ENCODE assay signal across 20 mouse cellular contexts in the genomic region with DNA sequence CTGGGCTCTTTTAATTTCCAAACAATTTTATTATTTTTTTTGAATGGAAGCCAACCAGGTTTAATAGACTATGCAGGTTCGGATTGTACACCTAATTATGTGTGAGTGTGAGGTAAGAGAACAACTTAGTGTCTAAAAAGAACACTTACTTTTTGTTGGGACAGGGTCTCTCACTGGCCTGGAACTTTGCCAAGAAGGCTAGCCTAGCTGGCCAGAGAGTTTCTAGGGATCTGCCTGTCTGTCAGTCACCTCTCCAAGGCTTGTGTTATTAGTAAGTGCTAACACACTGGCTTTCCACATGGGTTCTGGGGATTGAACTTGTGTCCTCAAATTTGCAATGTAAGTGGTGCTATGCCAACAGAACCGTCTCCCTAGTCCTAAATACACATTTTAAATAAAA.
A peak's percentile ranks its signal among the peaks of the same experiment; 100 is the strongest.
DNase-seq lines count a peak whose midpoint lies in the region; ATAC-seq and TF ChIP-seq lines count a peak whose summit lies in the region.
"Had no signal": no experiment of that assay in that cellular context is flagged by ENCODE, and none has a peak within 500 bp of the region (broad histone marks: within the 10 kb centered on the region; RNA-seq: fewer than 3 reads in every experiment).

No protein-coding gene starts in this region.

- 80% methylated on average over 2 of the region's 2 CpGs for WGBS in embryonic facial prominence, embryonic 11.5 days
- WGBS in embryonic facial prominence, embryonic 10.5 days, result 85% methylated on average over 2 of the region's 2 CpGs
- 71% methylated on average over 2 of the region's 2 CpGs for WGBS in hindbrain, postnatal 0 days
- 92% methylated on average over 2 of the region's 2 CpGs for WGBS in hindbrain, embryonic 13.5 days
- WGBS in midbrain, postnatal 0 days, result 76% methylated on average over 2 of the region's 2 CpGs
- 96% methylated on average over 2 of the region's 2 CpGs for WGBS in midbrain, embryonic 10.5 days
- 45% methylated on average over 2 of the region's 2 CpGs for WGBS in limb, embryonic 14.5 days

- no peaks in the 10 kb centered on the region for H3K9me3 ChIP-seq in embryonic facial prominence, embryonic 11.5 days (replicated peaks; ENCODE audit: control insufficient read depth, low read length)
- no peaks in the 10 kb centered on the region for H3K9me3 ChIP-seq in embryonic facial prominence, embryonic 10.5 days
- no peaks in the 10 kb centered on the region for H3K9me3 ChIP-seq in hindbrain, postnatal 0 days (ENCODE audit: low read length)
- H3K9me3 ChIP-seq in hindbrain, embryonic 13.5 days, result no peaks in the 10 kb centered on the region
- no peaks in the 10 kb centered on the region for H3K9me3 ChIP-seq in midbrain, postnatal 0 days (ENCODE audit: low read length)
- no peaks in the 10 kb centered on the region for H3K9me3 ChIP-seq in midbrain, embryonic 10.5 days (replicated peaks)
- no peaks in the 10 kb centered on the region for H3K9me3 ChIP-seq in limb, embryonic 14.5 days (ENCODE audit: control insufficient read depth, low read length)
- H3K9me3 ChIP-seq: embryonic facial prominence, embryonic 12.5 days; heart, embryonic 13.5 days had no signal

- no peak overlapping the region for H3K4me3 ChIP-seq in embryonic facial prominence, embryonic 11.5 days (ENCODE audit: low read depth, low read length)
- no peak overlapping the region for H3K4me3 ChIP-seq in embryonic facial prominence, embryonic 10.5 days
- no peak overlapping the region for H3K4me3 ChIP-seq in hindbrain, postnatal 0 days (ENCODE audit: low read length)
- no peak overlapping the region for H3K4me3 ChIP-seq in hindbrain, embryonic 13.5 days
- no peak overlapping the region for H3K4me3 ChIP-seq in midbrain, postnatal 0 days (ENCODE audit: low read depth, low read length)
- H3K4me3 ChIP-seq in midbrain, embryonic 10.5 days, result no peak overlapping the region
- no peak overlapping the region for H3K4me3 ChIP-seq in limb, embryonic 14.5 days (replicated peaks; ENCODE audit: low read length)
- H3K4me3 ChIP-seq: embryonic facial prominence, embryonic 12.5 days; heart, embryonic 13.5 days had no signal

- TF ChIP-seq POLR2A in limb, embryonic 14.5 days (IDR thresholded peaks at IDR 0.05; ENCODE audit: borderline replicate concordance, extremely low read depth, insufficient read depth, insufficient read length), result no peak

- H3K4me1 ChIP-seq in embryonic facial prominence, embryonic 11.5 days (ENCODE audit: control insufficient read depth, insufficient read depth, low read length), result no peaks in the 10 kb centered on the region
- peaks cover 4% of the 10 kb centered on the region; the same call in 1 of the 2 replicates for H3K4me1 ChIP-seq in embryonic facial prominence, embryonic 10.5 days
- H3K4me1 ChIP-seq in hindbrain, postnatal 0 days (ENCODE audit: insufficient read depth, low read length), result no peaks in the 10 kb centered on the region
- H3K4me1 ChIP-seq in hindbrain, embryonic 13.5 days (replicated peaks), result no peaks in the 10 kb centered on the region
- no peaks in the 10 kb centered on the region for H3K4me1 ChIP-seq in midbrain, postnatal 0 days (ENCODE audit: insufficient read depth, low read length)
- H3K4me1 ChIP-seq in midbrain, embryonic 10.5 days, result peaks cover 6% of the 10 kb centered on the region
- peaks cover 8% of the 10 kb centered on the region; the same call in 1 of the 2 replicates for H3K4me1 ChIP-seq in limb, embryonic 14.5 days (ENCODE audit: control insufficient read depth, insufficient read depth, low read length)

- DNase-seq in embryonic facial prominence, embryonic 11.5 days (ENCODE audit: low spot score), result peak; percentile 26
- DNase-seq in embryonic facial prominence, embryonic 10.5 days (ENCODE audit: low spot score), result no peak
- DNase-seq in hindbrain, postnatal 0 days (ENCODE audit: low spot score), result peak; percentile 16
- peak; percentile 17 for DNase-seq in midbrain, postnatal 0 days (ENCODE audit: low spot score)
- no peak for DNase-seq in midbrain, embryonic 10.5 days (ENCODE audit: low spot score)
- peak; percentile 41 for DNase-seq in limb, embryonic 14.5 days (ENCODE audit: low spot score)
- DNase-seq: adrenal gland, adult 2 months; adrenal gland, postnatal 25 days; cerebellum, adult 8-10 months; cerebellum, postnatal 25 days; gastrocnemius, postnatal 36 days; heart, adult 11 months; heart, postnatal 36 days had no signal

- H3K4me2 ChIP-seq in embryonic facial prominence, embryonic 11.5 days (ENCODE audit: low read depth, low read length), result no peak overlapping the region
- no peak overlapping the region for H3K4me2 ChIP-seq in hindbrain, postnatal 0 days (ENCODE audit: low read depth, low read length)
- no peak overlapping the region for H3K4me2 ChIP-seq in hindbrain, embryonic 13.5 days
- H3K4me2 ChIP-seq in midbrain, postnatal 0 days (ENCODE audit: low read depth, low read length, poor library complexity, severe bottlenecking), result no peak overlapping the region
- H3K4me2 ChIP-seq in limb, embryonic 14.5 days (replicated peaks; ENCODE audit: low read depth, low read length, severe bottlenecking), result no peak overlapping the region
- H3K4me2 ChIP-seq: embryonic facial prominence, embryonic 12.5 days; heart, embryonic 13.5 days had no signal

- no peak for TF ChIP-seq CTCF in hindbrain, postnatal 0 days (IDR thresholded peaks at IDR 0.05; ENCODE audit: low read depth)
- TF ChIP-seq CTCF in midbrain, postnatal 0 days (IDR thresholded peaks at IDR 0.05), result no peak

- no peak for ATAC-seq in embryonic facial prominence, embryonic 11.5 days (replicated peaks; ENCODE audit: insufficient number of reproducible peaks, low FRiP score, low TSS enrichment, low read depth)
- no peak for ATAC-seq in hindbrain, postnatal 0 days
- ATAC-seq in hindbrain, embryonic 13.5 days (ENCODE audit: low FRiP score), result no peak
- no peak for ATAC-seq in midbrain, postnatal 0 days (ENCODE audit: low FRiP score)
- no peak for ATAC-seq in limb, embryonic 14.5 days (ENCODE audit: low FRiP score, low read depth)
- ATAC-seq: activated CD4-positive, CD25-positive, alpha-beta regulatory T cell, adult 4 months; intestine, embryonic 16.5 days; Patski had no signal

- H3K27me3 ChIP-seq in embryonic facial prominence, embryonic 11.5 days (ENCODE audit: control insufficient read depth, insufficient read depth, low read length), result no peaks in the 10 kb centered on the region
- H3K27me3 ChIP-seq in embryonic facial prominence, embryonic 10.5 days (replicated peaks; ENCODE audit: low read depth, poor library complexity, severe bottlenecking), result no peaks in the 10 kb centered on the region
- H3K27me3 ChIP-seq in hindbrain, postnatal 0 days (ENCODE audit: insufficient read depth, low read length), result no peaks in the 10 kb centered on the region
- H3K27me3 ChIP-seq in hindbrain, embryonic 13.5 days, result no peaks in the 10 kb centered on the region
- H3K27me3 ChIP-seq in midbrain, postnatal 0 days (ENCODE audit: insufficient read depth, low read length), result no peaks in the 10 kb centered on the region
- no peaks in the 10 kb centered on the region for H3K27me3 ChIP-seq in midbrain, embryonic 10.5 days (ENCODE audit: low read depth, poor library complexity, severe bottlenecking)
- no peaks in the 10 kb centered on the region for H3K27me3 ChIP-seq in limb, embryonic 14.5 days (ENCODE audit: control insufficient read depth, insufficient read depth, low read length)
- H3K27me3 ChIP-seq: CH12.LX; embryonic facial prominence, embryonic 12.5 days; heart, embryonic 13.5 days; Patski had no signal

- no peak overlapping the region for H3K27ac ChIP-seq in embryonic facial prominence, embryonic 11.5 days (replicated peaks; ENCODE audit: low read depth, low read length)
- no peak overlapping the region for H3K27ac ChIP-seq in embryonic facial prominence, embryonic 10.5 days (replicated peaks)
- no peak overlapping the region for H3K27ac ChIP-seq in hindbrain, postnatal 0 days
- no peak overlapping the region for H3K27ac ChIP-seq in hindbrain, embryonic 13.5 days
- no peak overlapping the region for H3K27ac ChIP-seq in midbrain, postnatal 0 days (ENCODE audit: low read depth, low read length)
- H3K27ac ChIP-seq in midbrain, embryonic 10.5 days (replicated peaks), result no peak overlapping the region
- H3K27ac ChIP-seq in limb, embryonic 14.5 days (replicated peaks; ENCODE audit: low read depth, low read length), result no peak overlapping the region
- H3K27ac ChIP-seq: embryonic facial prominence, embryonic 12.5 days; heart, embryonic 13.5 days had no signal

- H3K9ac ChIP-seq in embryonic facial prominence, embryonic 11.5 days (replicated peaks; ENCODE audit: low read length), result no peak overlapping the region
- H3K9ac ChIP-seq in hindbrain, postnatal 0 days (replicated peaks; ENCODE audit: low read length), result no peak overlapping the region
- no peak overlapping the region for H3K9ac ChIP-seq in hindbrain, embryonic 13.5 days
- H3K9ac ChIP-seq in midbrain, postnatal 0 days (replicated peaks; ENCODE audit: low read length, poor library complexity, severe bottlenecking), result no peak overlapping the region
- H3K9ac ChIP-seq in limb, embryonic 14.5 days (ENCODE audit: low read depth, low read length, severe bottlenecking), result no peak overlapping the region
- H3K9ac ChIP-seq: embryonic facial prominence, embryonic 12.5 days; heart, embryonic 13.5 days had no signal

- H3K36me3 ChIP-seq in embryonic facial prominence, embryonic 11.5 days (replicated peaks; ENCODE audit: control insufficient read depth, insufficient read depth, low read depth, low read length), result no peaks in the 10 kb centered on the region
- peaks cover 19% of the 10 kb centered on the region for H3K36me3 ChIP-seq in embryonic facial prominence, embryonic 10.5 days (replicated peaks)
- no peaks in the 10 kb centered on the region for H3K36me3 ChIP-seq in hindbrain, postnatal 0 days (ENCODE audit: insufficient read depth, low read length)
- peaks cover 16% of the 10 kb centered on the region for H3K36me3 ChIP-seq in hindbrain, embryonic 13.5 days
- H3K36me3 ChIP-seq in midbrain, postnatal 0 days (ENCODE audit: insufficient read depth, low read length), result no peaks in the 10 kb centered on the region
- H3K36me3 ChIP-seq in midbrain, embryonic 10.5 days, result peaks cover 15% of the 10 kb centered on the region
- H3K36me3 ChIP-seq in limb, embryonic 14.5 days (ENCODE audit: control insufficient read depth, insufficient read depth, low read length), result no peaks in the 10 kb centered on the region

Comparison
In these comparisons a context has a peak if more than half of its experiments do, and no peak if none do; other contexts are left out.
1. DNase-seq: peak in embryonic facial prominence, embryonic 11.5 days (single experiment), hindbrain, postnatal 0 days (single experiment), midbrain, postnatal 0 days (single experiment) and limb, embryonic 14.5 days (single experiment); none in embryonic facial prominence, embryonic 10.5 days (single experiment) and midbrain, embryonic 10.5 days (single experiment).